Mouse (Mus musculus): ENCODE results near the gene Duox1.

GRCm38 (mm10) chr2:122382121-122382520 lies 66.6 kb downstream of the Duox1 start:
- TF ChIP-seq CTCF (IDR thresholded peaks at IDR 0.05; ENCODE audit: low read depth, low read length), result no peak
- no peak for TF ChIP-seq POLR2A (IDR thresholded peaks at IDR 0.05; ENCODE audit: borderline replicate concordance, low read depth, low read length)
